Mouse (Mus musculus): ENCODE data around the gene Dyrk1a. TPM values are rescaled to one million over a fixed set of nuclear protein-coding genes. Genes with fewer than 3 reads are reported as not detected.

The Dyrk1a gene
- total RNA-seq, 2 experiments from 2014 or later = 96.7 to 105 TPM

Other genes with a start within 250 kb of the Dyrk1a start
- 1 to 10 TPM in 1 of 2 experiments, under 1 TPM in 1; 0.43 to 1.4 TPM for gene Ripply3, start 241.6 kb upstream of the Dyrk1a start, total RNA-seq (2021)
- gene Ttc3, start 199.4 kb upstream of the Dyrk1a start, total RNA-seq (2021) = 10 to 100 TPM; 59.4 to 61.8 TPM
- gene Pigp, start 198.2 kb upstream of the Dyrk1a start, total RNA-seq (2021) = 100 to 1,000 TPM; 165 to 185 TPM
- 10 to 100 TPM in 1 of 2 experiments, 1 to 10 TPM in 1; 8.9 to 10.6 TPM for gene Vps26c, start 43.2 kb upstream of the Dyrk1a start, total RNA-seq (2021)